Mouse (Mus musculus): ENCODE measurements around the gene Nags. TPM values are rescaled to one million over a fixed set of nuclear protein-coding genes. Genes with fewer than 3 reads are reported as not detected.

The Nags gene
- total RNA-seq, 2 experiments from 2014 or later: not detected

- Histone ChIP-seq H3K27ac (peak overlapping the region; percentile 58), H3K4me3 (no peak overlapping the region)
- no peak for TF ChIP-seq CTCF (conservative IDR thresholded peaks at IDR 0.05)
- DNase-seq (ENCODE audit: low spot score in 2 of 2): peak; percentile 52 to 73
Measured at GRCm38 (mm10) chr11:102165971-102166722, 20.8 kb downstream of the Nags start.

- H3K27ac ChIP-seq: peak overlapping the region; percentile 58; the same call in 1 of the 2 replicates
- DNase-seq (ENCODE audit: low spot score in 2 of 2): no peak
- TF ChIP-seq CTCF (conservative IDR thresholded peaks at IDR 0.05): no peak
- H3K4me3 ChIP-seq: no peak overlapping the region
Measured at GRCm38 (mm10) chr11:102167539-102167938, 22.2 kb downstream of the Nags start.

DNA sequence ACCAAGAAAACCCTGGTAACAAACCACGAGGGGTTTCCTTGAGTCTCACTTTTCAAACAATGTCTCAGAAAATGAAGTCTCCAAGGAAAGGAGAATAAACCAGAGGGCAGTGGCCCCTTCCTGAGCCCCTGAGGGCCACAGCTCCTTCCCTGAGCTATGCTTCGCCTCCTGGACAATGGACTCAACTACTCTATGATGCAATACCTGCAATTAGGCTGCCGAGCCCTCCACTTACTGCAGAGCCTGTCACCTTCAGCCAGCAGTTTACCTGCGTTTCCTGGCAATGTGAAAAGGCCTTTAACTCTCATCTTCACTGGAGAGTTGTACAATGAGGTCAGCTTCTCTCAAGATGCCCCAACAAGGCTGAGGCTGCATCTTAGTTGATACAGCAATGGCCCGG lies 23.4 kb downstream of the Nags start:
- Histone ChIP-seq H3K27ac (peak overlapping the region; percentile 58; the same call in 1 of the 2 replicates), H3K4me3 (no peak overlapping the region)
- no peak for TF ChIP-seq CTCF (conservative IDR thresholded peaks at IDR 0.05)
- DNase-seq (ENCODE audit: low spot score in 2 of 2): no peak

GRCm38 (mm10) chr11:102179836-102180235 lies 34.5 kb downstream of the Nags start:
- Histone ChIP-seq H3K4me3 (no peak overlapping the region), H3K27ac (no peak overlapping the region)
- DNase-seq (ENCODE audit: low spot score in 2 of 2): no peak
- TF ChIP-seq CTCF (conservative IDR thresholded peaks at IDR 0.05): no peak

- Histone ChIP-seq H3K4me3 (peak overlapping the region; percentile 94), H3K27ac (peak overlapping the region; percentile 91)
- TF ChIP-seq CTCF (conservative IDR thresholded peaks at IDR 0.05): no peak
- no peak for DNase-seq (ENCODE audit: low spot score in 2 of 2)
Measured at GRCm38 (mm10) chr11:102184253-102184645, 38.9 kb downstream of the Nags start.

- H3K4me3 ChIP-seq: peak within 1 kb of the TSS; percentile 94
- DNase-seq (ENCODE audit: low spot score in 2 of 2): peak; percentile 92 to 97
- H3K27ac ChIP-seq: peak within 1 kb of the TSS; percentile 91
- peak; percentile 13; the same call in 1 of the 2 replicates for TF ChIP-seq CTCF (conservative IDR thresholded peaks at IDR 0.05)
Measured at GRCm38 (mm10) chr11:102184646-102185495, 39.6 kb downstream of the Nags start, which contains the start of gene Lsm12. Lsm12 (minus strand) TSS chr11:102185296.

GRCm38 (mm10) chr11:102185677-102186076 lies 40.4 kb downstream of the Nags start:
- peak overlapping the region; percentile 91 for H3K27ac ChIP-seq
- peak overlapping the region; percentile 94 for H3K4me3 ChIP-seq
- TF ChIP-seq CTCF (conservative IDR thresholded peaks at IDR 0.05): no peak
- DNase-seq (ENCODE audit: low spot score in 2 of 2): no peak

GRCm38 (mm10) chr11:102186235-102186634 lies 40.9 kb downstream of the Nags start:
- DNase-seq (ENCODE audit: low spot score in 2 of 2): no peak
- no peak for TF ChIP-seq CTCF (conservative IDR thresholded peaks at IDR 0.05)
- Histone ChIP-seq H3K4me3 (no peak overlapping the region), H3K27ac (peak overlapping the region; percentile 91; the same call in 1 of the 2 replicates)

DNA sequence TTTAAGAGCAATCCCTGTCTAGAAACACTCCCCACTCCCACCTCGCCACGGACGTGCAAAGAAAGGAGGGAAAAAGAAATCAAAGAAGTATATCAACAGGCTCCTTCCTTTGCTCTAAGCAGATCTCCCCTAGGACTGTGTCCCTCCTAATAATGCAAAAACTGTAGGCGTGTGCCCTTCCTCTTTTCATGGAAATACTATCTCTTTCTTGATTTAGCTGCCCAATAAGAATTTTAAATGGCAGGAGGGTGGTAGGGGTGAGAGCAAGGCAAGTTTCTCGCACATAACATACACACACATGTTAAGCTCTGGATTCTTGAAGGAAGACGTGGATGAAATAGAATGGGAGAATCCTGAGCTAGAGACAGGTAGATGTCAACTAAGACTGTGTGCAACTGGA lies 43.7 kb downstream of the Nags start:
- DNase-seq (ENCODE audit: low spot score in 2 of 2): no peak
- Histone ChIP-seq H3K4me3 (peak overlapping the region; percentile 61), H3K27ac (peak overlapping the region; percentile 88)
- no peak for TF ChIP-seq CTCF (conservative IDR thresholded peaks at IDR 0.05)

- peak; percentile 84 to 93 for DNase-seq (ENCODE audit: low spot score in 2 of 2)
- Histone ChIP-seq H3K4me3 (peak within 1 kb of the TSS; percentile 61), H3K27ac (peak within 1 kb of the TSS; percentile 88)
- no peak for TF ChIP-seq CTCF (conservative IDR thresholded peaks at IDR 0.05)
Measured at GRCm38 (mm10) chr11:102189461-102190436, 44.4 kb downstream of the Nags start, which contains the start of gene G6pc3. G6pc3 (plus strand) TSS chr11:102189620.

DNA sequence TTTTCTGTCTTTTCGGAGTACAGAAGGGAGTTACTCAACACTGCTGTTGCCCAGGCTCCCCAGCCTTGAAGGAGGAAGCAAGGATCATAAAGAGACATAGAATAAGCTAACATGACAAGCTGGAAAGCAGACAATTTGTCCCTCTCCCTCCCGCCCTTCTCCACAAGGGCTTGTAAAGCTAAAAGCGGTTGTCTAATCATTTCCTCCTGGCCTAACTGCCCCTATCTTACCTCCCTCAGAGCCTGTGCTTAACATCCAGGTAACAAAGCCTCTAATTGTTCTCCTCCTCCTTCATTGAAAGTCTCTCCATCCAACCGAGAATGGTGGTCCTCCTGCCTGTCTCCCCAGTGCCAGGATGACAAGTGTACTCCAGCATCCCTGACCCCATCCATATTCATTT lies 45.5 kb downstream of the Nags start:
- no peak overlapping the region; the same call in 1 of the 2 replicates for H3K4me3 ChIP-seq

More for the DNA sequence above, 45.5 kb downstream of the Nags start:
- peak overlapping the region; percentile 88; the same call in 1 of the 2 replicates for H3K27ac ChIP-seq
- no peak for DNase-seq (ENCODE audit: low spot score in 2 of 2)
- TF ChIP-seq CTCF (conservative IDR thresholded peaks at IDR 0.05): no peak

Measured in layer of hippocampus, adult 2 months (tissue).